Mouse (Mus musculus): Measurements from ENCODE around the gene Hecw2.

Gene Hecw2

DNA sequence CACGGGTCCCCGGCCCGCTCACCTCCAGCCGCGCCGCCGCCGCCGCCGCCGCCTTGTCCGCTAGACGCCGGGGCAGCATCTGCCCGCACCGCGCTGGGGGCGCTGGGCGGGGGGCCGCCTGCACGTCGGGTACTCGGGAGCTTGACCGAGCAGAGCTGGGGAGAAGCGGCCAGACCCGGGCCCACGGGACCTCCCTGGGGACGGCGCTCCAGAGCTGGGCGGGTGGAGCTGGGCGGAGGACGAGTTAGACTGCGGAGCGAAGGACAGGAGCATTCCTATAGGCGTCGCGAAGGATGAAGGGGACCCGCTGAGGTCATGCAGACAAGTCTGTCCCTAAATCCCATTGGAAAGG, at the start of gene Hecw2:
TSS of gene Hecw2 (minus strand) at position 215 of the 352 bp plus-strand sequence.
- DNase-seq (ENCODE audit: low spot score), result no peak

DNA sequence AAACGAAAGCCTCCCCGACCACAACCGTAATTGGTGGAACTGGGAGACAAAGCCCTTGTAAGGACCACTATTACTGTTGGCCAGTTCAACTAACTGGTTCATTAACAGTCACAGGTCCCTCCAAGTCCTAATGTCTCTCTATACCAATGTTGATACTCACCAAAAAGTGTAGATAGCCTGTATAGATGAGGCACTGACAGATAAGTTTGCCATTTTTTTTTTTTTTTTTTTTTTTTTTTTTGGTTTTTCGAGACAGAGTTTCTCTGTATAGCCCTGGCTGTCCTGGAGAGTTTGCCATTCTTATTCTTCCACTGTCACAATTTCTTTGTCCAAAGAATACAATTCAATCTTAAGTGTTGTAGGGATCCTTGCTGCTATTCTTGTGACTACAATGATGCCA, 47.8 kb upstream of the Hecw2 start:
- DNase-seq (ENCODE audit: low spot score), result no peak

DNA sequence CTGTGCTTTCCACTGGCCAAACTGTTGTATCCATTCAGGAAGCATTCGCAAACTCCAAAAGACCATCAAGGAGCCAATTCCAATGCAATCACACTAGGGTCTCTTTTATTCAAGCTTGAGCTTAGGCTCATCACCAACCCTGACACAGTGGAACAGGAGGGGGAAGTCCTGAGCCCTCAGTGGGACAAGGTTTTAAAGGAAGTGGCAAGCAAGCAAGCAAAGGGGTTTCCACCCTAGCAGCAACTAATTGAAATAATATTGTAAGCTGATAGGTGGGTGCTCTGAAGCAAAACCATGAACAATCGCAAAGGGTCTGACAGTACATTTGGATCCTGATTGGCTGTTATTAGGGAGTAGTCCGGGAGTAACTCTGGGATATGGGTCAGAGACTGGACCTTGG, 25.3 kb upstream of the Hecw2 start:
- no peak for DNase-seq (ENCODE audit: low spot score)

DNA sequence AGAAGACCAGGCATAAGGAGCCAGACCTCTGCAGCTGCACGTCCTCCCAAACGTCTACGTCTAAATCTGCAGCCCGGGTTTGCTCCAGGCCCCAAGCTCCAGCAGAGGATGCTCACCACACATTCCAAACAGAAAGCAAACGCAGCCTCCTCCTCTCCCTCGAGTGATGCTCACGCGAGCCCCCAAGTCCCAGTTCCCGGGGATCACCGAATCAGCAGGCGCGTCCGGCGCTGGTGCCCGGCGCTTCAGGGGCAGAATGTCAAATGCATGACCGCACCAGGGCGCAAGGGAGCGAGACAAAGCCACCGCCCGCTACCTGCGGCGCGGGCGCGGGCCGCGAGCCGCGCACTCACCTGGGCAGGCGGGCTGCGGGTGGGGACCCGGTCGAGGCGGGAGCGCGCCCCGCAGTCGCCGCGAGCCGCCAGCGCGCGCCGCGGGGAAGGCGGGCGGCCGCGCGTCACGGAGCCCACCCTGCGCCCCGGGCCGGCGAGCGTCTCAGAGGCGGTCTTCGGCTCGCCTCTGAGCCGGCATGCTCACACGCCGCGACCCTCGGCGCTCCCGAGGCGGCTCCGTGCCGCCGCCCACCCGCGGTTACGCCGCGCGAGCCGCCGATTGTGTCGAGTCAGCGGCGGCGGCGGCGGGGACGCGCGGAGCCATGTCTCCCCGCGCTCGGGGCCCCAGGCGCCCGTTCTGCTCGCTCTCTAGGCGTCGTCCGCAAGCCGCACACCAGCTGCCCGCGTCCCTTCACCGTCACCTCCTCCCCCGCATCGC, 600 bp downstream of the Hecw2 start:
- peak; percentile 70 for DNase-seq (ENCODE audit: low spot score)

DNA sequence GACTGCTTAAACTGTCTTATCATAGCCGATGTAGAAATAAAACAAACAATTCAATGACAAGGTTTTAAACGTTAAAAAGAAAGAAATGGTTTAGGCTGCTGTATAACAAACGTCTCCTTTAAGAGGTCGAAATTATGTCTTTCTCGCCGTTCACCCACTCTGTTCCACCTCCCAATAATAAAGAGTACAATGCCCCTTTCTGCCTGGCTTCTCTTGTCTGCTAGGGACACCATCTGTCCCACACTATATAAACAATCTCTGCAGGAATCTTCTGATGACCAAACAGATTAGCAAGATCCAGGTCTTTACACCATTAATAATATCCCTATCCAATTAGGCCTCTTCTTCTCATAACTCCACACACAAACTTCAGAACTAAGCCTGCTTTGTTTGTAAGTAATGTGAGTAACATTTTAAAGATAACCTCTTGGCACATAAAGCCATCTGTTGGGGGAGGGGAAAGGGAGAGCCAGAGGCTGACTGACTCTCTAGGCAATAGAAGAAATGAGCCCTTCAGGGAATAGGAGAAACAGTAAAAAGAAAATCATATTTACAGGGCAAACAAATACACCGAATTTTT, 1.7 kb downstream of the Hecw2 start:
- DNase-seq (ENCODE audit: low spot score), result no peak

DNA sequence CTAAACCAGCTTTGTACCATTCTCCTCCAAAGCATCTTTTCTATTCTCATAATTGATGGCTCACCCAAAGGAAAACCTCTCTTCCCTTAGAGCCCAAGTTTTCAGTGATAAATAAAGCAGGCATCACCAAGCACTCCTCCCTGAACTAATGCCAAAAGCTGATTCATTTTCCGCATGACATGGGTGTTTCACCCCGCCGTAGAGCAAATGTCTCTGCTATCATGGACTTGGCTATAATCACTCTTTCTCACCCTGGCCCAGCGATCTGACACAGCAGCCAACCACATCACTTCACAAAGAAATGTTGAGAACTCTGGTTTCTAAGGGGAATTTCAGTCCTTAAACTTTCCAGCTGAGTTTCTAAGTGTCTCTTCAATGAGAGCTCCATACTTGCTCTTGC, 7.4 kb downstream of the Hecw2 start:
- DNase-seq (ENCODE audit: low spot score), result no peak

DNA sequence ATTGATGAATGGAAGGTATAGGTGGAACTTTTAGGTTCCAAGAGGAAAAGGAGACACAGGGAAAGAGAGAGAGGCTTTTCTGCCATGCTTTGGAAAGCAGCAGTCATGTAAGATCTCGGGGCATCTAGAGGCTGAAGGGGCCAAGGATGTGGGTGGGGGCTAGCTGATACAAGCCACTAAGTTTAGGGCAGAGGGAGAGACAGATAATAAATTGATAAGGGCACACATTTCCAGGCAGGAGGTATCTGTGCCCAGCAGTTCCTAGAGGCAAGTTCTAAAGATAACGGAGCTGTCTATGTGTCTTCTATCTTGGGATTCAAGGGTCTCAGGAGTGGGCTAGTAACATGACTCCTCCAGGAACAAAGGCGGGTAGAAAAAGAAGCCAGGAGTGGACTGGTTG, 8.6 kb downstream of the Hecw2 start:
- DNase-seq (ENCODE audit: low spot score), result no peak

DNA sequence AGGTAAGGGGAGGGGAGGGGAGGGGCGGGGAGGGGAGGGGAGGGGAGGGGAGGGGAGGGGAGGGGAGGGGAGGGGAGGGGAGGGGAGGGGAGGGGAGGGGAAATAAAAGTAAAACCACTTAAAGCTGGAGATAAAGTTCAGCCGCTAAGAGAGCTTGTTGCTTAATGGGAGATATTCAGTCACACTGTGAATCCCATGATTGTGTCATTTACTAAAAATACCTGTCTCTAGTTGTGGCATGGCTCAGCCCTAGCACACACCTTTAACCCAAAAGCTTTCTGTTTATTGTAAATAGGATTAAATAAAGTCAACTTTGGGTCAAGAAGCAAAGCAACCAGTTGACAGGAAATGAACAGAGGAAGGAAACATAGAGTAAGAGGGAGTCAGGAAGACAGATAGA, 14.3 kb downstream of the Hecw2 start:
- DNase-seq (ENCODE audit: low spot score), result no peak

DNA sequence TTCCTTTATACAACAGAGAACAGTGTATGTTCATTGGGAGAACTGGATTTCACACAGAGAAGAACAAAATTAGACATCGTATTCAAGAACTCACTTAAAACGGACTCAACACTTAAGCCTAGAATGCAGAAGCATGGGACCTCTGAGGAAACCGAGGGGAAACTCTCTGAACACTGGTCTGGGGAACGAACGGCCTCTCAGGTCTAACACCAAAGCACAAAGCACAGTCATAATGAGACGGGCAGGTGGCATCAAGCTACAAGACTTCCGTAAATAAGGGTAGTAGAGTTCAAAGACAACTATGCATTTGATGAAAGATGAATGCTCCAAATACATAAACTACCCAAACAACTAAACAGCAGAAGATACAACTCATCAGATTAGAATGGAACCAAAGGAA, 15.8 kb downstream of the Hecw2 start:
- DNase-seq (ENCODE audit: low spot score), result no peak

DNA sequence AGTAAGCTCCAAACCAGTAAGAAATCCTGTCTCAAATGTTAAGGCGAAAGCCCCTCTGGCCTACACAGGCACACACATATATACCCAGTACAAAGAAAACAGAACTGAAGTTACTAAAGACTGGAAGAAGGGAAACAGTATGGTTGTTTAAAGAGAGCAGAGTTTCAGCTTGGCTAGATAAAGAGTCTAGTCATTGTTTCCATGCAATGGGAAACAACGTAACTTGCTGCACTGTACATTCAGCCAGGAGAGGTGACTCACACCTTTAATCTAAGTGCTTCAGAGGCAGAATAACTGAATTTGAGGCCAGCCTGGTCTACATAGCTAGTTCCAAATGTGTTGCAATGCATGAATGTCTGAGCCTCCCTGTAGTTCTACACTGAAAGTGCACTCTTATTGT, 18.4 kb downstream of the Hecw2 start:
- DNase-seq (ENCODE audit: low spot score), result no peak

DNA sequence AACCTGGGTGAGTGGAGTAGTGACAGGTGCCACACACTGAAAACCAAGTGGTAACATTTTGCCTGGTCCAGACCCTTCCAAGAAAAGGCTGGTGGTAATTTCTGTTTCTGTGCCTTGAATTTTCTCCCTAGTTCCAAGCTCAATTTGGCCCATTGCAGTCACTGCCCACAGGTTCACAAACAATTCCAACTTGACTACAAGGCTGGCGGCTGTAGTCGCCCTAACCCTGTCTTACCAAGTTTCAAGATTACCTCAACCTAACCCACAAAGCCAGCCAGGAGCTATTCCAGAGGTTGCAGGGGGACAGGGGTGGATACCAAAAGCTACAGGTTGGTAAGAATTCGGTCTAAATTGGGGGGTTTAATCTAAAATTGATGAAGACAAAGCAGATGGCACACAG, 27.0 kb downstream of the Hecw2 start:
- DNase-seq (ENCODE audit: low spot score), result no peak

DNA sequence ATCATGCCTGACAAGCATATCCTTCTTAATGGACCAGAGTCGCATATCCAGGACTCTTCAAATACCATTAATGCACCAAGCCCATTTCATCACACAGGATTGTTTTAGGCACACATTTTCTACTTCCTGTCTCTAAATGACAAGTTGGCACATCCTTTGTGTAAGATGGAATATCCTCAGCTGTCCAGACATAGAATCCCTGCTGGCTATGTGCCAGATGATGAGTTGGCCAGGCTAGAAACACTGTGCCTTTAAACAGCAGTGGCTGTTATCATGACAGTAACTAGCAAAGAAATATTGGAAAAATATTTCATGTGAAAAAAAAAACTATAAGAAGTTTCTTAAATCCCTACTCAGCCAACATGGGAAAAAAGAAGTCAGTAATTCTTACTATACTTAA, 35.4 kb downstream of the Hecw2 start:
- DNase-seq (ENCODE audit: low spot score), result no peak

DNA sequence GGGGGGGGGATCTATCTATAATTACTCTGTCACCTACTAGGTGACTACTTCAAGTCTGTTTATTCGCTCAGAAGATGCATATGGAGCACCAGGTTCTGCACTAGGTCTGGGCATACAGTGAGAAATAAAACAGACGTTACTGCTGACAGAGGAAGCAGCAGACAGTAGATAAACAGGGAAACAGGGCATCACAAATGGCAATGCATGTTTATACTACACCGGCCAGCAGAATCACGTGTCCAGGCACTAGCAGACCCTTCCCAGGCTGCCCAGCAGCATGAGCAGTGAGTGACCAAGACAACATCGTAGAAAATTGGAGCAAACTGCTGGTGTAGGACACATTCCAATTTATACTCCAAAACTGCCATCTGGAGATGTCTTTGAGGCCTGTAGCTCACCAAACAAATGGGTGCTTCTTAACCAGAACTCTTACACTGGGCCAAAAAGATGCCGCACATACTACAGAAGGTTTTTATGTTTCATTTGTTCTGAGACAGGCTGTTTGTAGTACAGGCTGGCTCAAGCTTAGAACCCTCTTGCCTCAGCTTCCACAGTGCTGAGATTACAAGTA, 41.7 kb downstream of the Hecw2 start:
- no peak for DNase-seq (ENCODE audit: low spot score)

DNA sequence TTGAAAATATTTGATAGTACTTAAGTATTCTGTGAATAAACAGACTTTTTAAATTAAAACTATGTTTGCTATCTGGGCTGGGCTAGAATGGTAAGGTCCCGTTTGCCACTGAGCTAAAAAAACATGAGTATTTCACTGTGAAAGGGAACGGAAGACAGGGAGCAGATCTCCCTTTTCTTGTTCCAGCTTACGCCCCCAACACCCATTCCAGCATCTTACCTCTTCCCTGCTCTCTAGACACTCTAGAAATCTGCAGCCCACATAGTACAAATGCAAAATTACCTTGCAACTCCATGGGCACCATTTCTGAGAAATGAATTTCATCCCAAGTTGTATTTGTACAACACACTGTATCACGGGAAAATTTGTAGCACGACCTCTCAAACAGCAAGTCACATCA, 49.9 kb downstream of the Hecw2 start:
- no peak for DNase-seq (ENCODE audit: low spot score)

DNA sequence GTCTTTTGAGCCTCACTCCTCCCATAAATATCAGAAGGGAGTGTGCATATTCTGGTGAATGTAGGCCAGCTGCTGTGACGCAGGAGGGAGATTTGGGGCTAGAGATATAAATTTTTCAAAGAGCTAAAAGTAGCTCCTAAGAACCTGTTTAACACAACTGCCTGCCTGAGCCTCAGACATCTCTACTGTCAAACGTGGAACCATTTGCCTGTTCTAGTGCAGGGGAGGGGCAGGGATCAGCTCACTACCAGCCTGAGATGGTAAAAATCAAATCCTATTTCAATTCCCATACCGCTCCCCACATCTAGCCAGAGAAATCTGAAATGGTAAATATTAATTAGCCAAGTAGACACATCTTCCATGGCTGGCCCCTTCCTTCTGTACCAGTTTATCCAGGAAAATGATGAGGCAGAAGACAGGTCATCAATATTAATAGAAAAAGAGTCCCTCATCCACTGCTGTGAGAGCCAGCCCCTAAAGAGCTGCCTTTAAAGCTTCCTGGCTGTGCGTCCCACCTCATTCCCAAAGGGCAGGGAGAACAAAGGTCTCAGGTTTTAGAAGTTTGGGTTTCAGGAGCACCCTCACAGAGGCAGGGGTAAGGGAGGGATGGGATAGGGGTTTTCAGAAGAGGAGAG, 61.0 kb downstream of the Hecw2 start:
- no peak for DNase-seq (ENCODE audit: low spot score)

DNA sequence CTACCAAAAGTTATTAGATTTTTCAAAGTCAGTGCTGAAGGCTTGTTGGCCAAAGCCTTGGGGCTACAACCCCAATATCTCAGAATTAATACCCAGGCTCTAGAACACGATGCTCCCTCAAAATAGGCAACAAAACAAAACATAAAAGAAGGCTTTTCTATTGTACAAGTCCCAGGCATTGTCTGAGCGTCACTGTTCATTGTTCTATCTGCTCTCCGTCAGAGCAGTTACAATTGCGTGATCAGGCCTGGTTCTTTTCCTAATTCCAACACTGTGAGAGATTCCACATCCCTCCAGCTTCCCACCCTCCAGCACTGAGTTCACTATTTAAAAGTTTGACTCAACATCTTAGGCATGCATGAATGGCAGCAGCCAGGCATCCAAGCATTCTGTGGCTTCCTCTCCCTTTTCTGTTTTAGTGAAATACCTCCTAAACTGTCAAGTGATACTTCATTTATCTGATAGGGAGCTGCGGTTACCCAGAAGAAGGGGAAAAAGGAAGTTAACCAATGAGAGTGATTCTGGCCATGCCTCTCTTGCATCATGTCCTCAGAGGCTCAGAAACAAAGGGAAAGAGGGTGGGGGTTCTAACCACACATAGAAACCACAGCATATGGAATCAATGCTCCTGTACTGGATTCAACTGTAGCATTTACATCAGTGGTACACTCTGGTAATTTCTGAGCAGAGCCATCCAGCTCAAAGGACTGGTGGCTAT, 66.1 kb downstream of the Hecw2 start:
- DNase-seq (ENCODE audit: low spot score), result no peak

DNA sequence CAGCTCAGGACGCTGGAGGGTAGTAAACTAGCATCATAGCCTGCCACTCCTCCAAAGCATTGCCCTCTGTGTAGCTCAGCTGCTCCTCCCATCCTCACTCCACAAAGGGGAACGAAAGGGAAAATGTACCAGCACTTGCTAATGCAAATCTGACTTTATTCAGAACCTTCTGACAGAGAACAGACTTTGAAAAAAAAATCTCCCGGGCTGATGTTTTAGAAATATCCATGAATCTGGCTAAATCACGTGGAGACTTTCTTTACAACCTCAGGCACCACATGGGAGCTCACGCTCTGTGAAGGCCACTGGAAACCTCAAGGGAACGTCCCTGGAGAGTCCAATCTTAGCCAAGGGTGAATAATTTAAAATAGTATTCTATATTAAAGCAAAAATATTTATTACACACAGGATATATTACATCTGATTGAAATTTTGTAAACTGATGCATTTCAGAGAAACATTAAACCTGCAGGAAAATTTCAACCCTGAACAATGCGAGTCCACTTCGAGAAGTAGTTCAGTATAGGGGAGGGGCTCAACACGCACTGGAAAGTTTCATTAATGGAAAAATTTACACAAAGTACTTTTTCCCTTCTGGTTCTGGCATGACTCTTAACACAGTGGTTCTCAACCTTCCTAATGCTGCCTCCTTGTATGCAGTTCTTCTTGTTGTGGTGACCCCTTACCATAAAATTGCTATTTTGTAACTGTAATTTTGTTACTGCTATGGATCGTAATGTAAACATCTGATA, 67.8 kb downstream of the Hecw2 start:
- no peak for DNase-seq (ENCODE audit: low spot score)

DNA sequence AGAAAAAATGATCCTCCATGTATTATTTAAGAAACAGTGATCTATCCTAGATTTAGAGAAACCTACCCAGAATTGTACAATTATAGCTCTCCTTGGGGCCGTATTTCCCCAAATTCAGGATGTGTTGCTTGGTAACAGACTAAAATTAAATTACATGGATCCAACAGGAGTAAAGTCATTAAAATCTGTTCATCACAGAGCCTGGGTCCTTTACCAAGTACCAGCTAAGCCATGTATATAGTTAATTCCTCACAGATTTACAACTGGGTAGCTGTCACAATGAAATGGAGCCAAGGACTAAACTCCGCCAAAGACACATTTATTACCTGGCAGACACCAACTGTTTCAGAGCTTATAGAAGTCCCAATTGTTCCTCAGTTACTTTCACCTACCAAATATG, 72.4 kb downstream of the Hecw2 start:
- DNase-seq (ENCODE audit: low spot score), result no peak

DNA sequence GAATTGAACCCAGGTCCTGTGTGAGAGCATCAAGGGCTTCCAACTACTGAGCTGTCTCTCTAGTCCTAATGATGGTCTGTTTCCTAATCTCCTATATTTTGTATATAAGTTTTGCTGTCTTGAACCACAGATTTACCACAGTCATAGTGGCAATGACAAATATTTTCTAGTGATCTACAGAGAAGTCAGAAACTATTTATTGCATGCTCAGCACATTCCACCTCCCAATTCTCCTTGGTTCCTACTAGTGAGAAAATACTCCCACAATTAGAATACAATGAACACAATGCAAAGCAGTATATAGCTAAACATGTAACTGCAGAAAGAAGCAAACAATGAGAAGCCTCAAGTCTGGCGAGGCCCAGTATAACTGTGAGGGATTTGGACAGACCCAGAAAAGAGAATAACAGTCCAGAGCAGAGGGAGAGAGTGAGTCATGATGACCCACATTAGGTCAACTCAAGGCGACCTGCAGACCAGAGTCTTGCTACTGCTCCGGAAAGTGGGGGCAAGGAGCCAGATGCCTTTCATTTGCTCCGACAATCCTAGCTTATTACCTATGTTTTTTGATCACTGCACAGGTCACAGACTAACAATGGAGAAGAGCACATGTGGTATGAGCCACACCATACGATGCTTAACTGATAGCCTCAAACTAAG, 73.8 kb downstream of the Hecw2 start:
- no peak for DNase-seq (ENCODE audit: low spot score)

DNA sequence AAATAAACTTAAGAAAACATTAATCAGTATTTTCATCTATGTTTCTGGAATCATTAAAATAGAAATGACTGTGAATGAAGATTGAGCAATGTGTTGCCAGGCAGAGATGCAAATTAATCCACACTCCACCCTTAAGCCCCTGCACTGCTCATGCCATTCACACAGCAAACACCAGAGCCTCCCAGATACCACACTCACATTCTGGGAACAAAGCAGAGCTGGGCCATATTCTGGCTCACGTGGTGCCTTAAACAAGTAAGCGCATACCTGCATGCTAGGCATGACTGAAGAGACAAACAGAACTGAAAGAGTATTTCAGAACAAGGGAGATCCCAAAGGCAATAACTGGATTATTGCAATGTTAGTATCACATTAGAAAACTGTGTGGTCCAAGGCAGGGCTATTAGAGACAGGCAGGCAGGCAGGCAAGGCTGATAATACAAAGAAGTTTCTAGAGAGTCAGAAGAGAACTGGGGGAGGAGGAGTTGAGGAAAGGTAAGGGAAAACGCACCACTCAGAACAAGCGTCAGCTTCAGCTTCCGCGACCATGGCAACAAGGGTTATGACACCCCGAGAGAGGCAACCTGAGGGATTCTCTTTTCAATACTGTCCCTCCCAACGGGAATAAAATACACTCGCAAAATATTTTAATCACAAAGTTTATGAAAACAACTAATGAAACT, 75.2 kb downstream of the Hecw2 start:
- DNase-seq (ENCODE audit: low spot score), result no peak
